7 mouse cellular contexts compared by ENCODE assay signal in genomic region chr4:150236031-150236430, GRCm38 (mm10). TPM values are rescaled to one million over a fixed set of nuclear protein-coding genes. Genes with fewer than 3 reads are reported as not detected.
A peak's percentile ranks its signal among the peaks of the same experiment; 100 is the strongest.
DNase-seq lines count a peak whose midpoint lies in the region; ATAC-seq lines count a peak whose summit lies in the region.

No protein-coding gene starts in this region.

- peak overlapping the region; percentile 67 for H3K4me2 ChIP-seq in lung, embryonic 16.5 days (ENCODE audit: low read depth, low read length)
- peak overlapping the region; percentile 63; the same call in 1 of the 2 replicates for H3K4me2 ChIP-seq in forebrain, embryonic 11.5 days (ENCODE audit: low read depth, low read length, severe bottlenecking)
- peak overlapping the region; percentile 77 for H3K4me2 ChIP-seq in limb, embryonic 13.5 days (replicated peaks)
- peak overlapping the region; percentile 65 for H3K4me2 ChIP-seq in stomach, embryonic 15.5 days

- DNase-seq in lung, postnatal 10 days = no peak
- DNase-seq in forebrain, embryonic 11.5 days (ENCODE audit: low spot score) = no peak
- DNase-seq in yolk sac, embryonic 10.5 days (ENCODE audit: low spot score) = no peak

- 70% methylated on average over 8 of the region's 8 CpGs for WGBS in lung, embryonic 16.5 days
- WGBS in forebrain, embryonic 11.5 days = 81% methylated on average over 8 of the region's 8 CpGs
- 81% methylated on average over 8 of the region's 8 CpGs for WGBS in limb, embryonic 13.5 days
- 71% methylated on average over 8 of the region's 8 CpGs for WGBS in stomach, embryonic 15.5 days

- H3K9me3 ChIP-seq in lung, embryonic 16.5 days (ENCODE audit: control insufficient read depth, low read length) = no peaks in the 10 kb centered on the region
- no peaks in the 10 kb centered on the region for H3K9me3 ChIP-seq in forebrain, embryonic 11.5 days (ENCODE audit: control insufficient read depth, low read length)
- no peaks in the 10 kb centered on the region for H3K9me3 ChIP-seq in limb, embryonic 13.5 days
- H3K9me3 ChIP-seq in stomach, embryonic 15.5 days = no peaks in the 10 kb centered on the region

- H3K27ac ChIP-seq in lung, embryonic 16.5 days (ENCODE audit: low read length) = peak overlapping the region; percentile 99
- peak overlapping the region; percentile 99 for H3K27ac ChIP-seq in forebrain, embryonic 11.5 days (ENCODE audit: low read depth, low read length)
- peak overlapping the region; percentile 98 for H3K27ac ChIP-seq in limb, embryonic 13.5 days
- peak overlapping the region; percentile 97 for H3K27ac ChIP-seq in stomach, embryonic 15.5 days

- peak overlapping the region; percentile 75 for H3K4me3 ChIP-seq in lung, embryonic 16.5 days (ENCODE audit: low read length)
- H3K4me3 ChIP-seq in forebrain, embryonic 11.5 days (ENCODE audit: low read depth, low read length) = peak overlapping the region; percentile 77
- H3K4me3 ChIP-seq in limb, embryonic 13.5 days = peak overlapping the region; percentile 84
- H3K4me3 ChIP-seq in stomach, embryonic 15.5 days (replicated peaks) = peak overlapping the region; percentile 93

- H3K27me3 ChIP-seq in lung, embryonic 16.5 days (ENCODE audit: control insufficient read depth, insufficient read depth, low read depth, low read length) = no peaks in the 10 kb centered on the region
- H3K27me3 ChIP-seq in forebrain, embryonic 11.5 days (ENCODE audit: control insufficient read depth, insufficient read depth, low read length) = no peaks in the 10 kb centered on the region
- H3K27me3 ChIP-seq in limb, embryonic 13.5 days = no peaks in the 10 kb centered on the region
- H3K27me3 ChIP-seq in stomach, embryonic 15.5 days (replicated peaks) = no peaks in the 10 kb centered on the region

- H3K36me3 ChIP-seq in lung, embryonic 16.5 days (ENCODE audit: control insufficient read depth, insufficient read depth, low read length) = peaks cover 7% of the 10 kb centered on the region
- H3K36me3 ChIP-seq in forebrain, embryonic 11.5 days (ENCODE audit: control insufficient read depth, insufficient read depth, low read length) = no peaks in the 10 kb centered on the region; the same call in 1 of the 2 replicates
- peaks cover 15% of the 10 kb centered on the region for H3K36me3 ChIP-seq in limb, embryonic 13.5 days
- H3K36me3 ChIP-seq in stomach, embryonic 15.5 days = peaks cover 5% of the 10 kb centered on the region

- no peak for ATAC-seq in lung, embryonic 16.5 days (ENCODE audit: low read depth)
- no peak for ATAC-seq in forebrain, embryonic 11.5 days (replicated peaks; ENCODE audit: low FRiP score)
- no peak for ATAC-seq in limb, embryonic 13.5 days (ENCODE audit: low FRiP score, low read depth)
- no peak for ATAC-seq in stomach, embryonic 15.5 days (ENCODE audit: insufficient read depth, low FRiP score, low read depth)
- ATAC-seq in activated CD4-positive, CD25-positive, alpha-beta regulatory T cell, adult 4 months = no peak

- H3K9ac ChIP-seq in lung, embryonic 16.5 days (ENCODE audit: low read length) = peak overlapping the region; percentile 82
- H3K9ac ChIP-seq in forebrain, embryonic 11.5 days (ENCODE audit: low read length) = peak overlapping the region; percentile 90
- H3K9ac ChIP-seq in limb, embryonic 13.5 days = peak overlapping the region; percentile 95; the same call in 1 of the 2 replicates
- no peak overlapping the region for H3K9ac ChIP-seq in stomach, embryonic 15.5 days

- peaks cover 25% of the 10 kb centered on the region for H3K4me1 ChIP-seq in lung, embryonic 16.5 days (replicated peaks; ENCODE audit: control insufficient read depth, insufficient read depth, low read length)
- peaks cover 16% of the 10 kb centered on the region for H3K4me1 ChIP-seq in forebrain, embryonic 11.5 days (replicated peaks; ENCODE audit: control insufficient read depth, insufficient read depth, low read length)
- peaks cover 56% of the 10 kb centered on the region for H3K4me1 ChIP-seq in limb, embryonic 13.5 days
- H3K4me1 ChIP-seq in stomach, embryonic 15.5 days = peaks cover 32% of the 10 kb centered on the region

RNA-seq across cellular contexts. Expression of gene Eno1, which starts 0.5 kb away (rescaled TPM):
- 1,425 and 1,551 TPM in 2 replicates for polyA plus RNA-seq in lung, embryonic 16.5 days (2015; fragmentation: Nextera tagmentation; extraction: Ambion mirVana)
- polyA plus RNA-seq in forebrain, embryonic 11.5 days (2014; fragmentation: Nextera tagmentation; extraction: Ambion mirVana) = 1,858 and 1,977 TPM in 2 replicates
- polyA plus RNA-seq in limb, embryonic 13.5 days (2015; fragmentation: Nextera tagmentation; extraction: Ambion mirVana) = 1,739 and 1,773 TPM in 2 replicates
- 1,302 and 1,597 TPM in 2 replicates for polyA plus RNA-seq in stomach, embryonic 15.5 days (2015; fragmentation: Nextera tagmentation; extraction: Ambion mirVana)
- 100 to 1,000 TPM; 543 to 642 TPM for polyA plus RNA-seq in activated CD4-positive, CD25-positive, alpha-beta regulatory T cell, adult 4 months (2017; shearing (Covaris generic))

RNA-seq across cellular contexts. Expression of gene Car6, which starts 34.9 kb away (rescaled TPM):
- not detected in 2 replicates for polyA plus RNA-seq in lung, embryonic 16.5 days (2015; fragmentation: Nextera tagmentation; extraction: Ambion mirVana)
- not detected in 2 replicates for polyA plus RNA-seq in forebrain, embryonic 11.5 days (2014; fragmentation: Nextera tagmentation; extraction: Ambion mirVana)
- 0.50 and 0.55 TPM in 2 replicates for polyA plus RNA-seq in limb, embryonic 13.5 days (2015; fragmentation: Nextera tagmentation; extraction: Ambion mirVana)
- not detected in 2 replicates for polyA plus RNA-seq in stomach, embryonic 15.5 days (2015; fragmentation: Nextera tagmentation; extraction: Ambion mirVana)
- polyA plus RNA-seq in activated CD4-positive, CD25-positive, alpha-beta regulatory T cell, adult 4 months (2017; shearing (Covaris generic)) = not detected

RNA-seq across cellular contexts. Expression of gene Rere, which starts 45.4 kb away (rescaled TPM):
- 24.8 and 30.3 TPM in 2 replicates for polyA plus RNA-seq in lung, embryonic 16.5 days (2015; fragmentation: Nextera tagmentation; extraction: Ambion mirVana)
- polyA plus RNA-seq in forebrain, embryonic 11.5 days (2014; fragmentation: Nextera tagmentation; extraction: Ambion mirVana) = 51.6 and 56.2 TPM in 2 replicates
- 24.1 and 24.2 TPM in 2 replicates for polyA plus RNA-seq in limb, embryonic 13.5 days (2015; fragmentation: Nextera tagmentation; extraction: Ambion mirVana)
- 23.7 and 33.3 TPM in 2 replicates for polyA plus RNA-seq in stomach, embryonic 15.5 days (2015; fragmentation: Nextera tagmentation; extraction: Ambion mirVana)
- 10 to 100 TPM; 19.0 to 19.5 TPM for polyA plus RNA-seq in activated CD4-positive, CD25-positive, alpha-beta regulatory T cell, adult 4 months (2017; shearing (Covaris generic))
